In genomic region chr19:4396998-4397797, GRCm38 (mm10) we compare ENCODE assay signal across 8 mouse cellular contexts. TPM values are rescaled to one million over a fixed set of nuclear protein-coding genes. Genes with fewer than 3 reads are reported as not detected.
DNase-seq lines count a peak whose midpoint lies in the region; ATAC-seq and TF ChIP-seq lines count a peak whose summit lies in the region.

No protein-coding gene starts in this region.

- peak overlapping the region; percentile 99 for H3K4me3 ChIP-seq in cortical plate, adult 2 months (ENCODE audit: insufficient read depth, low read length)

- DNase-seq in gastrocnemius, adult 8-10 months (ENCODE audit: low spot score in 2 of 2), result peak; percentile 90 to 96
- DNase-seq in induced T-regulatory cell, adult 2 months (ENCODE audit: low read depth), result peak; percentile 99
- peak; percentile 90 to 95 for DNase-seq in left cerebral cortex, adult 9 months (ENCODE audit: low spot score in 2 of 2)
- peak; percentile 98 for DNase-seq in right cerebral cortex, postnatal 14 days
- peak; percentile 83 to 94 for DNase-seq in urinary bladder, postnatal 36 days (ENCODE audit: low spot score in 2 of 2)

- peaks cover 3% of the 10 kb centered on the region for H3K4me1 ChIP-seq in cortical plate, adult 2 months (ENCODE audit: control insufficient read depth, insufficient read depth, low read length)

- no peak for TF ChIP-seq CTCF in cortical plate, adult 2 months (IDR thresholded peaks at IDR 0.05; ENCODE audit: extremely low read depth, insufficient read depth, low read length)

- peak; percentile 74 for ATAC-seq in activated CD4-positive, CD25-positive, alpha-beta regulatory T cell, adult 4 months
- ATAC-seq in megakaryocyte progenitor cell, adult 5-6 weeks (replicated peaks; ENCODE audit: poor library complexity), result peak; percentile 87

- peak overlapping the region; percentile 97 for H3K27ac ChIP-seq in cortical plate, adult 2 months (ENCODE audit: insufficient read depth, low read length)

- TF ChIP-seq POLR2A in cortical plate, adult 2 months (IDR thresholded peaks at IDR 0.05; ENCODE audit: extremely low read depth, insufficient read depth, low read length), result peak; percentile 81

RNA-seq across cellular contexts. Expression of gene Kdm2a, which starts 0.9 kb away (rescaled TPM):
- 10 to 100 TPM; 54.9 to 68.6 TPM for polyA plus RNA-seq in activated CD4-positive, CD25-positive, alpha-beta regulatory T cell, adult 4 months (2017; shearing (Covaris generic))
- polyA plus RNA-seq in cortical plate, adult 2 months (2012; rRNA removed), result 66.1 and 66.2 TPM in 2 replicates
- 10 to 100 TPM; 30.2 to 37.7 (median 37.2) TPM for total RNA-seq in gastrocnemius, adult 8-10 months (2022)
- total RNA-seq in megakaryocyte progenitor cell, adult 5-6 weeks (2015), result 59.0 and 64.3 TPM in 2 replicates
- 58.3 and 60.2 TPM in 2 replicates for total RNA-seq in megakaryocyte progenitor cell, adult 5-6 weeks (2017)

RNA-seq across cellular contexts. Expression of gene Rhod, which starts 42.0 kb away (rescaled TPM):
- 1 to 10 TPM; 1.9 to 3.2 TPM for polyA plus RNA-seq in activated CD4-positive, CD25-positive, alpha-beta regulatory T cell, adult 4 months (2017; shearing (Covaris generic))
- polyA plus RNA-seq in cortical plate, adult 2 months (2012; rRNA removed), result 1.3 TPM in 2 replicates
- total RNA-seq in gastrocnemius, adult 8-10 months (2022), result under 1 TPM; 0.39 to 0.64 (median 0.55) TPM
- not detected in 2 replicates for total RNA-seq in megakaryocyte progenitor cell, adult 5-6 weeks (2015)
- not detected in 2 replicates for total RNA-seq in megakaryocyte progenitor cell, adult 5-6 weeks (2017)

Comparison
In these comparisons a context has a peak if more than half of its experiments do, and no peak if none do; other contexts are left out.
1. Peak in every context shown above with its lines: DNase-seq, ATAC-seq, H3K4me3 ChIP-seq and H3K27ac ChIP-seq.